Mouse (Mus musculus): ENCODE data around the gene Cyp11a1. TPM values are rescaled to one million over a fixed set of nuclear protein-coding genes. Genes with fewer than 3 reads are reported as not detected.

The Cyp11a1 gene
- polyA plus RNA-seq (2012; rRNA removed): 0.54 and 0.90 TPM in 2 replicates

GRCm38 (mm10) chr9:58005753-58006461, at the start of gene Cyp11a1:
Cyp11a1 (plus strand) TSS chr9:58006411.

DNA sequence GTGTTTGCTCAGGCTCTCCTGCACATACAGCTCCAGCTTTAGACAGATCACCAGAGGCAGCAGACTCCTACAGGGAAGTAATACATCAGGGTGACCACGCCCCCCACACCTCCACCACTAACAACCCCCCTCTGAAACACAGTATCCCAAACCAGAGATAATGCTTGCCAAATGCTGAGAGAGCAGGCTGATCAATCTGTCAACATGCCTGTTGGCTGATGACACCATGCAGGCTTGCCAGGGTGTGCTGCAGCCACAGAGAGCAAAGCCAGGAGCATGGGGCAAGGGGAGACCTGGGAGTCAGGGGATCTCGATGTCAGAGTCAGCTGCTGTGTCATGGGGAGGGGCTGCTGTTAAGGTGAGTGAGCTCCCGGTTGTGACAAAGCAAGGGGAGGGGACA, 57.3 kb downstream of the Cyp11a1 start, which contains the start of gene Stra6:
Gene Stra6 (plus strand): TSS at position 258 of the 400 bp plus-strand sequence.

Other genes with a start within 250 kb of the Cyp11a1 start
- 170 and 196 TPM in 2 replicates for gene Clk3, start 240.6 kb upstream of the Cyp11a1 start, polyA plus RNA-seq (2012; rRNA removed)
- gene Arid3b, start 169.6 kb upstream of the Cyp11a1 start, polyA plus RNA-seq (2012; rRNA removed): 13.3 and 14.3 TPM in 2 replicates
- 105 and 114 TPM in 2 replicates for gene Ubl7, start 95.4 kb upstream of the Cyp11a1 start, polyA plus RNA-seq (2012; rRNA removed)
- 31.7 and 38.5 TPM in 2 replicates for gene Sema7a, start 66.3 kb upstream of the Cyp11a1 start, polyA plus RNA-seq (2012; rRNA removed)
- 13.6 and 16.9 TPM in 2 replicates for gene Stra6, start 57.4 kb downstream of the Cyp11a1 start, polyA plus RNA-seq (2012; rRNA removed)
- gene Ccdc33, start 112.4 kb downstream of the Cyp11a1 start, polyA plus RNA-seq (2012; rRNA removed): 1.2 TPM in 2 replicates
- 55.0 and 138 TPM in 2 replicates for gene Islr, start 197.9 kb downstream of the Cyp11a1 start, polyA plus RNA-seq (2012; rRNA removed)
- 273 and 356 TPM in 2 replicates for gene Islr2, start 197.9 kb downstream of the Cyp11a1 start, polyA plus RNA-seq (2012; rRNA removed)
- 8.6 and 10.5 TPM in 2 replicates for gene Pml, start 243.4 kb downstream of the Cyp11a1 start, polyA plus RNA-seq (2012; rRNA removed)
- gene Stoml1, start 246.8 kb downstream of the Cyp11a1 start, polyA plus RNA-seq (2012; rRNA removed): 107 and 109 TPM in 2 replicates